Mouse (Mus musculus) cerebral cortex, adult 2 months (tissue): ENCODE results near the gene Galntl6.

ENCODE experiments used
- WGBS: fragments of 180-500 bp; shearing (Covaris S2); methylation state at CpG from one replicate; pipeline ENCODE4 v1.1.7; 2018; 5-methylcytosine and 5-hydroxymethylcytosine counted together

Galntl6 gene

GRCm38 (mm10) chr8:58912196-58912839, at the start of gene Galntl6:
Gene Galntl6 (minus strand): TSS chr8:58912640.
- under 1% methylated on average over 37 of the region's 37 CpGs for WGBS

- WGBS, result 63% methylated on average over 5 of the region's 5 CpGs
Observed at GRCm38 (mm10) chr8:58957195-58957739, 44.8 kb upstream of the Galntl6 start.

- 91% methylated on average over 4 of the region's 4 CpGs for WGBS
Observed at GRCm38 (mm10) chr8:58943773-58944172, 31.3 kb upstream of the Galntl6 start.

DNA sequence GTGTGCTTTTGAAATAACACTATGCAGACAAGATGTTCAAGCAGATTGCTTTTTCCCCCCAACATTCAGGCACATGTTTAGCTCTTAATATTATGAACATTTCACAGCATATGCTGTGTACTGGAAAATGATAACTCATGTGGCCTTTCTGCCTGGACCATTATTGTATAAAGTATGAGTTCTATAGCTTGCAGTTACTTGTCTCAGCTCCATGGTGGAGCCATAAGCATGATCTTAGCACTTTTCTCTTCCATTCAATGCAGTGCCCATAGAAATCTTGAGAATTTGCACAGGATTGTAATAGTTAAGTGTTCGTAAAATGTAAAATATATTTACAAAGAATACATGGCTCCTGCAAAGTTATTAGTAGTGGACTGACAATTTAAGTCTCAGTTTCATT, 18.6 kb upstream of the Galntl6 start:
- 38% methylated on average over 1 of the region's 1 CpGs for WGBS

- 52% methylated on average over 2 of the region's 2 CpGs for WGBS
Observed at GRCm38 (mm10) chr8:58915142-58915541, 2.7 kb upstream of the Galntl6 start.

GRCm38 (mm10) chr8:58913640-58913968, 1.2 kb upstream of the Galntl6 start:
- 64% methylated on average over 3 of the region's 3 CpGs for WGBS

- 5% methylated on average over 30 of the region's 30 CpGs for WGBS
Observed at GRCm38 (mm10) chr8:58912840-58913639, 600 bp upstream of the Galntl6 start.

GRCm38 (mm10) chr8:58911677-58912076, 763 bp downstream of the Galntl6 start, which contains the start of gene BC030500:
Gene BC030500 (plus strand): TSS chr8:58911755.
- WGBS, result 8% methylated on average over 14 of the region's 14 CpGs

- WGBS, result 43% methylated on average over 2 of the region's 2 CpGs
Observed at GRCm38 (mm10) chr8:58904465-58904864, 8.0 kb downstream of the Galntl6 start.

GRCm38 (mm10) chr8:58895960-58896359, 16.5 kb downstream of the Galntl6 start:
- 78% methylated on average over 6 of the region's 6 CpGs for whole genome bisulfite sequencing

DNA sequence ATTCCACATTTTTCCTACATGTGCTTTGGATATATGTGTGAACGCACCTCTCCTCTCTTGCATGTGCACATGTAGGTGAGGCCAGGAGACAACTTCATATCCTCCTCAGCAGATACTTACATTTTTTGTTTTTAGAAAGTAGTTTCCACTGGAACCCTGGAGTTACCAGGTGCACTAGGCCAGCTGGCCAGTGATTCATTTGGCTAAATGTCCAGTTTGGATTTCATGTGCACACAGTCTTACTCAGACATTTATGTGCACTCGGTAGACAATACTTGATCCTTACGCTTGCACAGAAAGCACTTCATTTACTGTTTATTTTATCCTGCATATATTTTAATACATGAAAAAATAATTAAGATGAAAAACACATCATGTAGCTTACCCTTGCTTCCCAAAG, 21.8 kb downstream of the Galntl6 start:
- WGBS, result 82% methylated on average over 3 of the region's 3 CpGs

GRCm38 (mm10) chr8:58886405-58886804, 26.0 kb downstream of the Galntl6 start:
- 7% methylated on average over 1 of the region's 1 CpGs for WGBS

DNA sequence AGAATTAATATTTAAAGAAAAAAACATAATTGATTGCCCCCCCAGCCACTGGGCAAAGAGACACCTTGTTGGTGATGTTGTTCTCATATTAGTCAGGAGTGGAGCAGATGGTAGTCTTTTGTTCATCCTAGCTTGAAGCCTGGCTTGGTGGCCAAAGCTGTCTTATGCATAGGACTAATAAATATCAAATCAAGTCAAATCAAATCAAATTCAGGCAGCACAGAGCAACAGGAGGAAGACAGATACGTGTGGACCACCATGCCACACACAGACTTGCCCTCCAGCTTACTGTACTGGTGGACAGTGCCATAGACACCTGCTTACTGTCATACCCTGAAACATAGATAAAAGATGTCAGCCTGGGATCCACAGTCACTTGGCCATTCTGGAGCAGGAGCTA, 110.6 kb downstream of the Galntl6 start:
- 79% methylated on average over 1 of the region's 1 CpGs for WGBS

DNA sequence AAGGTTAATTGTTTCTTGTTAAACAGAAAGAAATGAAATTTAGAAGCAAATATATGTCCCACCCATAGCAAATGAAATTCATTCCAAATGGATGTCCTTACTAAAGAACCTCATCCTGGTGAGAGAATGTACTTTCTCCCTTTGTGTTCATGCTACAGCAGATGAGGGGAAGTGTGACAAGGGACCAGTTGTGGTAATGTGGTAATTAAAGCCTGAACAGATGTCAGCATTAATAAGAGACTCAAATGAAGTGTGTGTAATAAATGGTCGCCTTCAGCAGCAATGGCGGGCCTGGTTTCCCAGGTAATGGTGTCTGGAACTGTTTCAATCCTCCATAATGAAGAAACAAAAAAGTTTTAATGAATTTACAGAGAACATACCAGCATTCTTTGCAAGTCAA, 158.7 kb downstream of the Galntl6 start:
- WGBS, result 67% methylated on average over 2 of the region's 2 CpGs

GRCm38 (mm10) chr8:58737963-58738362, 174.5 kb downstream of the Galntl6 start:
- WGBS, result 96% methylated on average over 3 of the region's 3 CpGs

DNA sequence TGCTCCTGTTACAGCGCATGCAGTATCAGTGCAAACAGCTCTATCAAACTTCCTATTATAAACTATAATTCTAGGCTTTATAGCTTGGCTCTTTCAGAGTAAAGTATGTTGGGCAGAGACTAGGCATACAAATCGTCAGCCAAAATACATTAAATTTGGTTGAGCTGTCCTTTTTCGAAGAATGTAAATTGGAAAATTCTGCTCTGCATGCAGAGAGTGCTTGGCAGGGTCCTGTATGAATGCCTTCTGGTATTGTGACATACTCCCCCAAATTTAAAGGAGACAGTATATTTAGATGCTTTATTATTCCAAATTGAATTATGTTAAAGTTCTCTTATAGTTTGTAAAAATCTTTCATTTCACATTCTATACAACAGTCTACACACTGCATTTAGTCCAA, 220.7 kb downstream of the Galntl6 start:
- 69% methylated on average over 3 of the region's 3 CpGs for WGBS

DNA sequence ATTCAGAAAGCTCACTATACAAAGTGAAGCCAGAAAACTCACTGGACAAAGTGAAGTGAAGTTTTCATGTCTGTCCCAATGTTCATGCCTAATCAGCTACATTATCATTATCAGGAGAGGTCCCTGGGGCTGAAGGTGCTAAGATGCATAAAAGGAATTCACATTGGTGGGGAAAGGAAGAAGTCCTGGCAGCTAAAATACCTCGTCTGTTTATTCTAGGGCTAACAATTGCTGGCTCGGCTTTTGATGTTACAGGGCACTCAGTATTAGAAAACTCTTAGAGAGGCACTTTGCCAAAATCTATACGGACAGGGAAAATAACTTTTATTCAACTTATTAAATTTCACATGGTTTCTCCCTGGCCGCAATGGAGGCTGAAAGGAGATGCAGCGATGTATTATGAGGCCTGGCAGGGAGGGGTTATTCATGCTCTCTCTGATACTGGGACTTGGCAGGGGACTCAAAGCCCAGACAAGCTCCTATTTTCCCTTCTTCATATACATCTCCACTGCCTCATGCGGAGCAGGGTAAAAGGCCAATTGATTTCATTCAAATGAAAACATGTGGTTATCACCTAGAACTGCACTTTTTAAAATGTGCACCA, 234.5 kb downstream of the Galntl6 start:
- 54% methylated on average over 6 of the region's 6 CpGs for WGBS

- 61% methylated on average over 2 of the region's 2 CpGs for WGBS
Observed at GRCm38 (mm10) chr8:58669075-58669474, 243.4 kb downstream of the Galntl6 start.

- WGBS, result 39% methylated on average over 4 of the region's 4 CpGs
Observed at GRCm38 (mm10) chr8:58655631-58656030, 256.8 kb downstream of the Galntl6 start.

DNA sequence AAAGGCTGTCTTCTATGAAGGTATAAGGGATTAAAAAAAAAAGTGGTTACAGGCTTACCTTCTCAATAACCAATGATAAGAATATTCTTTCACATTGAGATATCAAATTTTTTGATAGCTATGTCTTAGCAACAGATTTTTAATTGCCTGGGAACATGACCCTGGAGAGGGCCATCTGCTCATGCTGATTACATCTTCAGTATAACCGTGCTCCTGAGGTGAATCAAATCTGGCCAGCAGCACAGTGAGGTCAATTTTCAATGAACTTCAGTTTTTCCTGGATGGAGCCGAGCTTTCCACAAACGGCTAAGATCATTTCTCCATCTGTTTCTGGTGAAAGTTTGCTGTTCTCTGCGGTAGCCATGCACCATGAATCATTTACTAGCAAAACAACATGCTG, 306.0 kb downstream of the Galntl6 start:
- WGBS, result 71% methylated on average over 4 of the region's 4 CpGs

DNA sequence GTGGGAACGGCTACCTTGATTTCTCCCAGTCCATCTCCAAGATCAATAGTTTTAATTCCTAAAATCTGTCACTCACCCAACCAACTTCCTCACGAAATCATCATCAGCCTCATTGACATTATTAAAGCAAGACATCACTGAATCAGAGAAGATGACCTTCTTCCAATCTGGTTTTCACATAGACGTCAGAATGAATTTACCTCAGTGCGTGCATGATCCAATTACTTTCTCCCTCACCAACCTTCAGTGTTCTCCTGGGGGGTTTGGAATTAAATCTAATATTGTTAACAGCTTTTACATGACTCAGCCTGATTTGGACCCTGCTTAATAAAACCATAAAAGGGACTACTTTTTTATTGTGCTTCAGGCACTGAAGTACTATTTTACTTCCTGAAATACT, 307.7 kb downstream of the Galntl6 start:
- 88% methylated on average over 4 of the region's 4 CpGs for WGBS

DNA sequence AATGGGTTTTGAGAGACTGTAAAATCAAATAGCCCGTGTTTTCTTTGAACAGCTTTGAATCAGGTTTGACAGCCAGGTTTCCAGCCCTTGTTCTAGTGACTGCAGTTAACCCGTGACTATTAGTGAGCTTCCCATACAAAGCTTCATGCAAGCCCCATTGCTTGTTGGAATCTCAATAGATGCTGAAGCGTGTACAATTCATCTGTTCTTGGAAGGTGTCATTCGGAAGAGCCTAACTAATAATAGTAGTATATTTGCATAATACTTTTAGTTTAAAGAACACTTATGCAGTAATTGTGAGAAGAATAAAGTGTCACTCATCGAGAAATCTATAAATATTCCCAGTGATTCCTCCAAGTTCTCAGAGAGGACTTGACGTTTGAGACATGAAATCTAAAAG, 314.6 kb downstream of the Galntl6 start:
- WGBS, result 62% methylated on average over 6 of the region's 6 CpGs

- WGBS, result 69% methylated on average over 1 of the region's 1 CpGs
Observed at GRCm38 (mm10) chr8:58575346-58575745, 337.1 kb downstream of the Galntl6 start.
